Mouse (Mus musculus) gastrocnemius, adult 18-20 months (tissue): Measurements from ENCODE around the gene Gm17018. TPM values are rescaled to one million over a fixed set of nuclear protein-coding genes. Genes with fewer than 3 reads are reported as not detected.

ENCODE experiments used
- DNase-seq: peaks from one replicate; pipeline ENCODE4 v3.0.0; 2021; ENCODE audit warnings: low spot score
- total RNA-seq, 2 experiments: library from RNA; stranded (reverse); gene quantifications; 2 replicates each; pipeline ENCODE4 v1.2.3; 2021

The Gm17018 gene
- total RNA-seq, 2 experiments from 2014 or later: 16.7 to 19.6 TPM

DNA sequence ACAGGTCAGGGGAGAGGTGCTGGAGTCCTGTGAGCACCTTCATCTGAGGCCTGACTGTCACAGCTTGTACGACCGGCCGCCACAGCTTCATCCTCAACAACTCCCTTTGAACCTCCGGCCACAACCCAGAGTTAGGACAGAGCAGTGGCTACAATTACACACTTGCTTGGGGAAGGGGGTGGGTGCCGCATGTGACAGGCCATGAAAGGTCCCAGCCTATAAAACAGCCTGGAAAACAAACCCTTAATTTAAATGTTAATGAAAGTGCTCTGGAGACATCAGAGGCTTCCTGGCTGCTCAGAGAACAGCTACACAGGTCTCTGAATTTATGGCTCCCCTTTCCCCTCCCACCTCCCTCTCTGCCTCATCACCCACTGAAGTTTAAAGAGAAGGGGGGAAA is 61.7 kb downstream of the Gm17018 start:
- DNase-seq: no peak

DNA sequence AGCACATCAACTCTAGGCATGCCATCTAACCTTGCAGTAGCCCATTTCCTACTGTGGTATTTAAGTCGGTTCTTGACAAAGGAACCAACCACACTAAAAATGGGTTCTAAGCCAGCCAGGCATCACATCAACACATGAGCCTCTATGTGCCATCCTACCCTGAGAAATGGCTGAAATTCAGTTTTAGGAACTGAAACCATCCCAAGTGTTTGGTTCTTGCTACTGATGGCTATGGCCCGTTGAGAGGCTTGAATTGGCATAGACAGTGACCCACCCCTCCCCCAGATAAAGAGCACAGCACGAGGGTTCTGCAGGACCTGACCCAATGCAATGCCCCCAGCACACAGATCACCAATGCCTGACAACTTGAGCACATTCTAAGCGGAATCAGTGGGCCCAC is 63.3 kb downstream of the Gm17018 start:
- DNase-seq: no peak

DNA sequence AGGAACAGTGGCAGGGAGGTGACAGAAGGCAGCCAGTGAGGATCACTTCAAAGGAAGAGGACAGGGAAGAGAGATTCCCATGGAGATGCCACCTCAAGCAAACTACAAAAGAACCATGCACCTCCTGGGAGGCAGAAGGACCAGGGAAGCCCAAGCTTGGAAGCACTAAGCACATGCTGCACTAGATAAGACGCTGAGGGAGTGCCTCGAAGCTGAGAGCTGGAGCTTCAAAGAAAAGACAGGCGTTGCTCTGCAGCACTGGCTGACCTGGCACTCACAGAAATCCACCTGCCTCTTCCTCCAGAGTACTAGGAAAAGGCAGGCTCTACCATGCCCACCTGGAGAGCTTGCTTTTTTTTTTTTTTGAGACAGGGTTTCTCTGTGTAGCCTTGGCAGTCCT is 66.6 kb downstream of the Gm17018 start:
- DNase-seq: no peak

DNA sequence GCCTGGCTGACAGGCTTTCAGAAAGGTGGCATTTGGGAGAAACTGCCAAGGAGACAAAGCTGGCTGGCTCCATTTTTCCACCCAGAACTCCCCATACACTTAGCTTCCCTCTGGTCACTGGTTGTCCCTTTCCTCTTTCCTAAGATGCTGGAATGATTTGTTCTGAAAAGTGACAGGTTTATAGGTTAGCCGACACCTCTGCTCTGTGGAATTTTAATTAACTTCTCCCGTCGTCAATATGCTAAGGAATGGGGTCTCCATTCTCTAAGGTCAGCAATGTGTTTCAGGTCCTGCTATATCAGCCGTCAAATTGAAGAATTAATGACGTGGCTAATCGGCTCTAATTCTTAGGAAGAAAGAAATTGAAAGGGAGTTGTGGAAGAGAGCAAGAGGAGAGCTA is 68.2 kb downstream of the Gm17018 start:
- no peak for DNase-seq

DNA sequence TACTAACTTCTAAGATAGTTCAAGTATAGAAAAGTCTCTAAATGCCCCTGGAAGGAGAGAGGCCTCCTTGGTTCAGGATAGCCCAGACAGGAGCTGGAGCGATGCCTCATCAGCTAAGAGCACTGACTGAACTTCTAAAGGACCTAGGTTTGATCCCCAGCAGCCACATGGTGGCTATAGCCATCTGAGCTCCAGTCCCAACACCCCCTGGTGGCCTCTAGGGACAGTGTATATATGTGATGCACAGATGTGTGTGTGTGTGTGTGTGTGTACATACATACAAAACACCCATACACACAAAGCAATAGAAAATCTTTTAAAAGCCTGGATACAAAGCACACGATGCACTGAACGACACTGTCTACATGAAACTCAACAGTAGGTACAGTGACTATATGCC is 68.8 kb downstream of the Gm17018 start:
- DNase-seq: no peak

Other genes with a start within 250 kb of the Gm17018 start
- gene Btrc, start 196.9 kb upstream of the Gm17018 start, total RNA-seq: 10 to 100 TPM; 23.8 to 28.3 TPM
- 10 to 100 TPM; 14.8 to 15.1 TPM for gene Poll, start 84 bp upstream of the Gm17018 start, total RNA-seq
- 10 to 100 TPM; 29.5 to 33.3 TPM for gene Fbxw4, start 99.7 kb downstream of the Gm17018 start, total RNA-seq
- not detected for gene Fgf8, start 182.3 kb downstream of the Gm17018 start, total RNA-seq
- gene Npm3, start 189.0 kb downstream of the Gm17018 start, total RNA-seq: 10 to 100 TPM; 10.1 to 11.0 TPM
- 10 to 100 TPM; 32.1 to 39.9 TPM for gene Mgea5, start 223.2 kb downstream of the Gm17018 start, total RNA-seq